Mouse (Mus musculus) intestine, postnatal 0 days (tissue): ENCODE data around the gene Gm12216. TPM values are rescaled to one million over a fixed set of nuclear protein-coding genes. Genes with fewer than 3 reads are reported as not detected.

Experiments used
- ATAC-seq: fragments of 200-750 bp; cut with Nextera tagmentation; 2 replicates; pipeline ENCODE4 v1.8.0; 2017; ENCODE audit warnings: mild to moderate bottlenecking, moderate TSS enrichment, moderate library complexity
- H3K27ac ChIP-seq: fragments of 300-500 bp; sonication (generic); 2 replicates; pipeline ENCODE4 v1.5.1; 2014; ENCODE audit warnings: mild to moderate bottlenecking, low read depth, low read length, moderate library complexity
- H3K27me3 ChIP-seq: fragments of 300-500 bp; sonication (generic); replicated peaks from 2 replicates; pipeline ENCODE4 v1.6.1; 2014; ENCODE audit warnings: low read length, mixed read lengths; ENCODE audit not compliant: control insufficient read depth, insufficient read depth
- H3K36me3 ChIP-seq: fragments of 300-500 bp; sonication (generic); 2 replicates; pipeline ENCODE4 v1.6.1; 2014; ENCODE audit warnings: mild to moderate bottlenecking, moderate library complexity; ENCODE audit not compliant: control insufficient read depth, insufficient read depth
- H3K4me1 ChIP-seq: fragments of 300-500 bp; sonication (generic); replicated peaks from 2 replicates; pipeline ENCODE4 v1.6.1; 2014; ENCODE audit warnings: antibody characterized with exemption, low read length, mixed read lengths; ENCODE audit not compliant: control insufficient read depth, insufficient read depth
- H3K4me2 ChIP-seq: fragments of 300-500 bp; sonication (generic); replicated peaks from 2 replicates; pipeline ENCODE4 v1.6.1; 2014; ENCODE audit warnings: low read depth, mild to moderate bottlenecking, moderate library complexity
- H3K4me3 ChIP-seq: fragments of 300-500 bp; sonication (generic); 2 replicates; pipeline ENCODE4 v1.5.1; 2014; ENCODE audit warnings: low read depth, low read length
- H3K9ac ChIP-seq: fragments of 300-500 bp; sonication (generic); 2 replicates; pipeline ENCODE4 v1.6.1; 2014; ENCODE audit warnings: mild to moderate bottlenecking, low read depth, low read length
- H3K9me3 ChIP-seq: fragments of 300-500 bp; sonication (generic); 2 replicates; pipeline ENCODE4 v1.6.1; 2016; ENCODE audit warnings: mixed run types; ENCODE audit not compliant: control insufficient read depth
- CTCF ChIP-seq: sonication (generic); IDR thresholded peaks from 2 replicates; pipeline ENCODE4 v1.5.1; 2016; ENCODE audit warnings: low read depth, mild to moderate bottlenecking, control low read depth, antibody characterized with exemption, moderate library complexity
- WGBS: fragments of 180-500 bp; shearing (Covaris S2); extraction: QIAGEN DNeasy Blood & Tissue Kit; methylation state at CpG from one replicate; pipeline ENCODE4 v1.1.7; 2014; 5-methylcytosine and 5-hydroxymethylcytosine counted together
- polyA plus RNA-seq: library from polyadenylated mRNA; unstranded; fragments of >200 nt; fragmentation: Nextera tagmentation; extraction: Ambion mirVana; gene quantifications from 2 replicates; pipeline ENCODE4 v1.2.1, GENCODE M21; 2015

The Gm12216 gene
- polyA plus RNA-seq, 1 experiment from 2014 or later, result 6.5 TPM

- 0 out of 2 replicates have a peak, but pooled peaks cover 7% of the 10 kb centered on the region for H3K4me1 ChIP-seq
- H3K27ac ChIP-seq, result no peak overlapping the region
- no peak overlapping the region for H3K9ac ChIP-seq
- H3K27me3 ChIP-seq, result no peaks in the 10 kb centered on the region
- no peaks in the 10 kb centered on the region for H3K36me3 ChIP-seq
- no peak for TF ChIP-seq CTCF
- 49% methylated on average over 6 of the region's 6 CpGs for WGBS
- H3K4me3 ChIP-seq, result no peak overlapping the region
- ATAC-seq, result no peak
- H3K9me3 ChIP-seq, result no peaks in the 10 kb centered on the region
- H3K4me2 ChIP-seq, result no peak overlapping the region
These were observed 40.3 kb downstream of the Gm12216 start for GRCm38 (mm10) chr11:53818794-53819193.

GRCm38 (mm10) chr11:53816841-53817375 lies 42.1 kb downstream of the Gm12216 start:
- no peak overlapping the region for H3K4me3 ChIP-seq
- TF ChIP-seq CTCF, result no peak
- 92% methylated on average over 5 of the region's 5 CpGs for WGBS
- H3K27me3 ChIP-seq, result no peaks in the 10 kb centered on the region
- H3K27ac ChIP-seq, result no peak overlapping the region
- no peaks in the 10 kb centered on the region for H3K9me3 ChIP-seq
- 0 out of 2 replicates have a peak, but pooled peaks cover 1% of the 10 kb centered on the region for H3K4me1 ChIP-seq
- no peak for ATAC-seq
- H3K9ac ChIP-seq, result no peak overlapping the region
- no peak overlapping the region for H3K4me2 ChIP-seq
- no peaks in the 10 kb centered on the region for H3K36me3 ChIP-seq

GRCm38 (mm10) chr11:53814810-53815209 lies 44.2 kb downstream of the Gm12216 start:
- H3K4me1 ChIP-seq, result no peaks in the 10 kb centered on the region
- no peaks in the 10 kb centered on the region for H3K27me3 ChIP-seq

GRCm38 (mm10) chr11:53813001-53813868 lies 45.8 kb downstream of the Gm12216 start:
- Histone ChIP-seq H3K4me1 (no peaks in the 10 kb centered on the region), H3K9me3 (no peaks in the 10 kb centered on the region), H3K9ac (no peak overlapping the region), H3K36me3 (no peaks in the 10 kb centered on the region), H3K4me2 (no peak overlapping the region), H3K27me3 (no peaks in the 10 kb centered on the region), H3K4me3 (no peak overlapping the region), H3K27ac (no peak overlapping the region)
- WGBS, result 88% methylated on average over 16 of the region's 16 CpGs
- no peak for TF ChIP-seq CTCF
- no peak for ATAC-seq

More at GRCm38 (mm10) chr11:53814810-53815209, 44.2 kb downstream of the Gm12216 start:
- Histone ChIP-seq H3K4me2 (no peak overlapping the region), H3K9ac (no peak overlapping the region), H3K9me3 (no peaks in the 10 kb centered on the region), H3K36me3 (no peaks in the 10 kb centered on the region), H3K27ac (no peak overlapping the region), H3K4me3 (no peak overlapping the region)
- no peak for ATAC-seq
- WGBS, result 38% methylated on average over 3 of the region's 3 CpGs
- no peak for TF ChIP-seq CTCF

- no peaks in the 10 kb centered on the region for H3K9me3 ChIP-seq
- H3K4me1 ChIP-seq, result no peaks in the 10 kb centered on the region
- WGBS, result 89% methylated on average over 3 of the region's 3 CpGs
- H3K27me3 ChIP-seq, result no peaks in the 10 kb centered on the region
- ATAC-seq, result no peak
- no peak overlapping the region for H3K4me2 ChIP-seq
- TF ChIP-seq CTCF, result no peak
- no peak overlapping the region for H3K4me3 ChIP-seq
- H3K9ac ChIP-seq, result no peak overlapping the region
- no peaks in the 10 kb centered on the region for H3K36me3 ChIP-seq
- no peak overlapping the region for H3K27ac ChIP-seq
These were observed 47.7 kb downstream of the Gm12216 start for GRCm38 (mm10) chr11:53811312-53811711.

GRCm38 (mm10) chr11:53810749-53811148 lies 48.3 kb downstream of the Gm12216 start:
- WGBS, result 20% methylated on average over 2 of the region's 2 CpGs
- Histone ChIP-seq H3K9me3 (no peaks in the 10 kb centered on the region), H3K4me1 (no peaks in the 10 kb centered on the region), H3K9ac (no peak overlapping the region), H3K4me3 (no peak overlapping the region), H3K27ac (no peak overlapping the region), H3K27me3 (no peaks in the 10 kb centered on the region), H3K36me3 (no peaks in the 10 kb centered on the region), H3K4me2 (no peak overlapping the region)
- no peak for TF ChIP-seq CTCF
- ATAC-seq, result no peak
